Mouse (Mus musculus) left cerebral cortex, adult 11 months (tissue): ENCODE results near the gene Plxna1.

Source experiments
- DNase-seq: peaks from one replicate; pipeline ENCODE4 v3.0.0; 2022; ENCODE audit warnings: low spot score

Gene Plxna1

DNA sequence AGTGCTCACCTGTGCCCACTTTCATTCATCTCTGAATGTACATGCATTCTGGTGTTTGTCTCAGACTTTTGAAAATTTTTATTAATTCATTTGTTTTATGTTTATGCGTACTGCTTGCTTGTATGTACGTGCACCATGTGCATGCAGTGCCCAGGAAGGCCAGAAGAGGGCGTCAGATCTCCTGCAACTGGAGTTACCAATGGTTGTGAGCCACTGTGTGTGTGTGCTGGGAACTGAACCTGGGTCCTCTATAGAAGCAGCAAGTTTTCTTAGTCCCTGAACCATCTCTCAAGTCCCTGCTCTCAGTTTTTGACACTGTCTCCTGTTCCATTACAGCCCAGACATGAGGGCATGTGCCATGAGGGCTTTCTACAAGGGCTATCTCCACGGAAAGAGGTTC lies 79.3 kb downstream of the Plxna1 start:
- no peak for DNase-seq

- DNase-seq = no peak
Measured at GRCm38 (mm10) chr6:89282626-89283025, 79.8 kb downstream of the Plxna1 start.

GRCm38 (mm10) chr6:89281492-89282332 lies 80.7 kb downstream of the Plxna1 start:
- DNase-seq = no peak

DNA sequence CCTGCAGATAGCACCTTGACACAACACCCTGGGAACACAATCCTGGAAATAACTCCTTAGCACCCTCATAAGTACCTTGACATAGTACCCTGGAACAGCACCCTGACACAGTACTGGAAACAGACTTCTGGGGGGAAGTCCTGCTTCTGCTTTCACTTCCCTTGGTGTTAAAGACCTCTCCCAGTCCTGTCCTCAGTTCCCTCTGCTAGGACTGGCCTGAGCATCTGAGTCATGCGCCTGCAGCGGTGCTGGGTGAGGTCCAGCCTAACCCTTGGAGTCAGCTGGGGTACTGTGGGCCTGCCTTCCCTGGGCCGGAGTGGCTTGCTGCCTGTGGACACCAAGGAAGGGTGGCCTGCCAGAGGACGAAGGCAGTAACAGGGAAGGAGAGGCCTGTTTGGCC lies 81.9 kb downstream of the Plxna1 start:
- DNase-seq = no peak

DNA sequence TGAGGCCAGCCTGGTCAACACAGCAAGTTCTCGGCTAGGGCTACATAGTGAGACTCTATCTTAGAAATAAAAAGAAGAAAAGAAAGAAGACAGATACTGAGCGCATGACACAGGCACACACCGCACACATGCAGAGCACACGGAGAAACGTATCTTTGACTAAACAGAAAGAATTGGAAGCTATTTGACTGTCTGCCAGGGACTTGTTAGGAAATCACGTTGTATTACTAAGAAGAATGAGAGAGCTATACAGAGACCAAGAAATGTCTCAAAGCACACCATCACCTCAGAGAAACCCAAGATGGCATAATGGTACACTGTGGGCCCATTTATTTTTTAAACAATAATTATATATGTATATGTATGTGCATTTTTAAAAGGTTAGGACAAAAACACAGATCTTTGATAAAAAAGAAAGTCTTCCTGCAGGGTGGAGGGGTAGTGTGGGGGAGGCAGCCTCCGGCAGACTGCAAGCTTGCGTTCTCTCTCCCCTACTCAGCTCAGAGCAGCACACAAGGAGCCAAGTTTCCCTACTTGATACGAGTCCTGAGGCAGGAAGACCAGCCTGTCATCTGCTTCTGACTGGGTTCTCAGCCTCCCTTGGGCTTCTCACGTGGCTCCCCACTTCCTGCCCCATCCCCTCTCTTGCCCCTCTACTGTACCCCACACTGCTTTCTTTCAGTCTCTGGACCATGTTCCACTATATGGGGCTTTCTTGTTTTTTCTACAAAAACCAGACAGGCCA lies 90.5 kb downstream of the Plxna1 start:
- DNase-seq = no peak

DNA sequence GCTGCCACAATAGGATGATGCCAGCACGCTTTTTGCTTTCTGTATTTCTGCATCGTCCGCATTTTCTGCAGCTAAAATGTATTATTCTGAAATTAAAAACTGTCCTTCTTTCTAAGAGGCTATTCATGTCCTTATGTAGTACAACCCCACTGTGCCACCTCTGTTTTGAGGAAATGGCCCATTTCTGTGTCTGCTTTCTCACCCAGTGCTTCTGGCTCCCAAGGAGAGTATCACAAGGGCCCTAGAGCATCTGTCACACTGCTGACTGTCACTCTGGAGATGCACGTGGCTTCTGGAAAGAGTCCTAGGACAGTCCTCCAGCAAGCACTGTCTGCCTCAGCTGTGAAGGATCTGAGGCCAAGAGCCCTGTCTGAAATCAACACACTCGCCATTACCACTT lies 95.2 kb downstream of the Plxna1 start:
- no peak for DNase-seq
